Mouse (Mus musculus) Patski (cell line): ENCODE measurements at regions not wholly inside any gene's neighbourhood (a gene's known extent, or its start where the extent isn't known, plus 50 kb on each side); places are given as distances from the start of the nearest gene placed in this dataset.

Source experiments
- ATAC-seq: fragments of 100-300 bp; one replicate; pipeline ENCODE4 v1.8.0; 2021
- CTCF ChIA-PET: fragments of 350-600 bp; sonication (Branson Sonifier 250); formaldehyde crosslinking; loops from one replicate; lab custom pipeline; 2022; ENCODE audit warnings: inconsistent platforms; lab: Charles Lee
- POLR2A ChIA-PET: fragments of 350-600 bp; sonication (Branson Sonifier 250); formaldehyde crosslinking; loops from one replicate; lab custom pipeline; 2022; ENCODE audit warnings: antibody characterized with exemption, inconsistent platforms; lab: Charles Lee
- DNase-seq: peaks from one replicate; pipeline ENCODE4 v3.0.0-alpha.2; 2011; ENCODE audit warnings: low read depth, low spot score
- H3K27me3 ChIP-seq: fragments of 371-371 bp; one replicate; pipeline ENCODE4 v1.5.1; 2021
- CTCF ChIP-seq: fragments of 100-300 bp; IDR thresholded peaks from one replicate; pipeline ENCODE4 v1.5.1; 2021
- in situ Hi-C: fragments of 300-500 bp; cut with MboI; formaldehyde crosslinking; loops from 3 replicates; pipeline ENCODE4 v1.11.1; 2018; ENCODE audit warnings: low pct_unique_long_range_greater_than_20kb, mixed read lengths

DNA sequence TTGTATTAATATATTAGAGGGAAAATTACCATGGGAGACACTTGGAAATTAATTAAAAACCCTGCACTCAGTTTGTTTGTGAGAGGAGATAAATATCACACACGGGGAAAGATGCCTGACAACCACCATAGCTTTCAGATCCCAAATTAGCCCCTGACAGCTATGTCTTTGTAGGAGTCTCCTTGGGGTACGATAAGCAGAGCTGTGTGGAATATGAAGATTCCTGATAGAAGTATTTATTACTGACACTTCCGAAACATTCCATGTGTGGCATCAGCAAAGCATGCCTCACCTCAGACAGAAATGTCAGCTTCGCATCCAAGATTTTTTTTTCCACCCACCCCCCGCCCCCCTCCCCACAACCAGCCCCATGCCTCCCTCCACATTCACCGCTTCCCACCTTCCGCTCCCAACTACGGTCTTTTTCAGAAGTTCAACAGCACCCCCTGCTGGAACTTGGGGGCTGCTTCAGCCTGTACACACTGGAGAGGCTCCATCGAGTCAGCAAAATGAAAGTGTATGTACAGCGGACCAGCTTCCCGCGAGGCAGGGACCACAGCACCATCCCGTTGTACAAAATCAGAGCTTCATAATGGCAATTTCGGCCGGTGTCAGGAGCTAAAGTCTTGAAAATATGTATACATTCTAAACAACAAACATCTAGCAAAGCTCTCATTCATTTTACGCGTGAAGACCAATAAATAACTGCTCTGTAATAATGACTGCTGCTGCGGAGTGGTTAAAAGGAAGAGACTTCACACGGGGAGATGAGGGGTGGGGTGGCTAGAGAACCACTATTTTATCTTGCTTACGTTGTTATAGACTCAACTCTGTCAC, 66.7 kb downstream of the Rwdd3 start:
- peak; percentile 94 for ATAC-seq
- ChIA-PET POLR2A (no interaction called here), CTCF (interaction anchor here (0.6 to 2.4 kb wide), 9 partner anchors 9 to 330 kb away, joined by 3 to 9 read pairs (median 5); no protein-coding TSS in a partner anchor)
- H3K27me3 ChIP-seq, result peaks cover 9% of the 10 kb centered on the region
- in situ Hi-C loops, result no loop called here
- TF ChIP-seq CTCF, result peak; percentile 90
- peak; percentile 28 for DNase-seq

DNA sequence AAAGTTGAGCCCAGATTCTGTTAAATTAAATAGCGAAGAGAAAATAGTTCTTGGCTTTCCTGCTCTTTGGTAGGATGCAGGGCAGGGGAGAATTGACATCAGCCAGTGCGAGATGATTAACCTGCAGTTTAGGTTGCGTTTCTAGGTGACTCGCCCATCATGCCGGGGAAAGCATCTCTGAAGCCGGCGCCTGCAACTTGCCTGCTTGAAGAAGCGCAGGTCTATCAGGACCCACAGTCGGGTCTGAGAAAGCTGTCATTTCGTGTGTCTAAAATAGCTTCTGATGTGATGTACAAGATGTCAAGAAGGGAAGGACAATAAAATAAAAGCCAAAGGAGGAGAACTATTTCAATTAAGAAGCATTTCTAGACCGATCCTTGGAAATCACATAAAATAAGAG, 68.6 kb downstream of the Rwdd3 start:
- peaks cover 9% of the 10 kb centered on the region for H3K27me3 ChIP-seq
- CTCF ChIA-PET, result interaction anchor here (1.4 to 2.5 kb wide), 2 partner anchors 12 to 15 kb away, joined by 4 to 5 read pairs; no protein-coding TSS in a partner anchor
- ATAC-seq (no peak), DNase-seq (no peak)
- in situ Hi-C loops, result no loop called here
- POLR2A ChIA-PET, result no interaction called here
- TF ChIP-seq CTCF, result no peak

DNA sequence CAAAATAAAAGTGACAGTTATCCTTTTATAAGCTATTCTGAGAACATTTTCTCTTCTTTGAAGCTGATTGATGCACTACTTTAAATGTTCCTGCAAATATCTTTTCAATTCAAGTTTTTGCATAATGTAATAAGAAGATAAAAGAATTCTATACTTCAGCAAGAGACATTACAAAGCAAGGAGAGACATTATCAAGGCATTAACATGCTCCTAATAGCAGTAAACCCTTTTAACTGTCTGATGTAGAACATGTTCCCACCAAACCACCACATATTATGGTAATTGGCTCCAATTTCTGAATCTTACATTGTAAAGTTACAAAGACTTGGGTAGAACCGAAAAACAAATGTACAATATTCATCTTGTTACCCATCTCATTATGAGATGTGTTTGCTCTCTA, 69.4 kb downstream of the Rwdd3 start:
- TF ChIP-seq CTCF, result no peak
- no peak for DNase-seq
- in situ Hi-C loops, result no loop called here
- ChIA-PET CTCF (interaction anchor here (2.5 kb wide), 1 partner anchor 12 kb away, joined by 5 read pairs; no protein-coding TSS in a partner anchor), POLR2A (no interaction called here)
- H3K27me3 ChIP-seq, result peaks cover 9% of the 10 kb centered on the region
- no peak for ATAC-seq

DNA sequence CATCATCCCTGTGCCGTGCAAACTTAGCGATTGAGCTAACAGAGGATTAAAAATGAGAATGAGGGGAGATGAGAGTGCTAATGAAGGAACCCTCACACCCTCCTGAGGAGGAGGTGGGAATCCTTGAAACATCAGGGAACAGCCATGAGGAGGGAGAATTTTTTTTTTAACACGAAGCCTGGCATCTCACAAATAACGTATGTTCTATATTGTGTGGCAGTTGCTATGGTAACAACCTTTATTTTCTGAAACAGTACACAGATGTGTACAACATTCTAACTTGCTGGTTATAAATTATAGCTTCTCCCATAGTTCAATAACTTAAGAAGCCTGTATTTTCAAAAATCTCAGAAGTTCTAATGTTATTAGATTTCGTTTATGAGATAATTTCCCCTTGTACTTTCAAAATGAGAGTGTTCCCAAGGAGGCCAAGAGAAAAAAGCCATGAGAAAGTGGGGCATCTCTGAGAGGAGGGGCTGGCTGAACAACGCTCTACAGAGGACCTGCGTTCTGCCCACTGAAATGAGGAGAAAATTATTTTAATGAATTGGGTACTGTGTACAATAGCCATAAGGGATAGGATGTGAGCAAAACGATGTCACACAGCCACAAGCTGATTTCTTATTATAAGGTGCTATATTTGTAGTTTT, 71.2 kb downstream of the Rwdd3 start:
- ChIA-PET POLR2A (no interaction called here), CTCF (no interaction called here)
- TF ChIP-seq CTCF, result no peak
- H3K27me3 ChIP-seq, result peaks cover 9% of the 10 kb centered on the region
- ATAC-seq, result no peak
- in situ Hi-C loops, result no loop called here
- DNase-seq, result no peak

DNA sequence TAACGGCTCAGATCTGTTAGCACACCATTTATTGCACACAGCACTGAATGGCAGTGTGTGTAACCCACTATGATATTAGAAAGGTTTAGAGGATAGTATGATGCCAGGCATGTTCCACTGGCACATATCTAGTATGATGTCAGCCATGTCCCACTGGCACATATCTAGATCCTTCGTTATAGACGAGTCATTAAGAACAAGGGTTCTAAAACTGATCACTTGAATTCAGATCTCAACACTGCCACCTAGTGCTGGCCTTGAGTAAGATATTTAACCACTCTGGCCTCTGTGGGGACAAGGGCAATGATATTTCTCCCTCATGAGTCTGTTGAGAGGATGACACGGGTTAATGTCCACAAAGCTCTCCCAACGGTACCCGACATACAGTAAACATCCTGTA, 78.0 kb downstream of the Rwdd3 start:
- POLR2A ChIA-PET, result no interaction called here
- TF ChIP-seq CTCF, result peak; percentile 70
- peak; percentile 4 for DNase-seq
- CTCF ChIA-PET, result interaction anchor here (1.1 to 1.7 kb wide), 2 partner anchors 11 to 16 kb away, joined by 5 to 7 read pairs; no protein-coding TSS in a partner anchor
- no peak for ATAC-seq
- in situ Hi-C loops, result no loop called here
- peaks cover 13% of the 10 kb centered on the region for H3K27me3 ChIP-seq

DNA sequence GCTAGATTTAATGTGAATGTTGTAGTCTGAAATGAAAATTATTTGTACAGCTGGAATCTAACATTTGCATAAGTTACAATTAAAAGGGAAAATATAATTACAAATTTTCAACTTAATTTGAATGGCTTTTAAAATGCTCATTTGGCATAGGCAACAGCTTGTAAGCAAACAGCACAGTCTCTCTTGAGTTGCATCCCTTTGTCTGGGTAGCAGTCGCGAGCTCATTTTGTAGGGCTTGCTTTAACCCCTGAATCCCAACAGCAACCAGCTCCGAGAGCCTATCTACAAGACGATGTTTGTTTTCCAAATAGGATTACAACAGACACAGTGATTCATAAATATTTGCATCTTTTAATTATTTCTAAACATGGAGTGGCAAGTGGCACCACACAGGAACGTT, 82.8 kb downstream of the Rwdd3 start:
- ChIA-PET POLR2A (no interaction called here), CTCF (interaction anchor here (1.7 kb wide), 1 partner anchor 15 kb away, joined by 4 read pairs; no protein-coding TSS in a partner anchor)
- no peak for TF ChIP-seq CTCF
- in situ Hi-C loops, result no loop called here
- ATAC-seq, result no peak
- peaks cover 13% of the 10 kb centered on the region for H3K27me3 ChIP-seq
- no peak for DNase-seq

DNA sequence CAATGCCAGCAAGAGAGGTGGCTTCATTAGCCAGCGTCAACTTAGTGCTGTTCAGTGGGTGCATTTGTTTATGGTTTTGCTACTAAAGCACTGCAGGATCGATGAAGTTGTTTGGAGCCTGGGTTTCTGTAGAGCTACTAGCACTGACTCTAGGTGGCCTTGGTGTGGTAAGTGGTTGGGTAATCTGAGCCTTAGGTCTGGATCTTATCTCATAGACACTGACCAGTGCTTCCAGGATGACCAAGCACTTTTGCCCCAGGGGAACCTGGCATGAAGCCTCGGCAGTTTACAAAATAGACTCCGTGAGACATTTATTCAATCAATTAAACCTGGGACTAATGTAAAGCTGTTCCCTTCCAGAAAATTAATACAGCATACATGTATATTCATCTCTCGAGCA, 102.8 kb downstream of the Rwdd3 start:
- ATAC-seq, result no peak
- CTCF ChIA-PET, result no interaction called here
- no peak for TF ChIP-seq CTCF
- no peaks in the 10 kb centered on the region for H3K27me3 ChIP-seq
- POLR2A ChIA-PET, result no interaction called here
- DNase-seq, result no peak
- in situ Hi-C loops, result no loop called here

DNA sequence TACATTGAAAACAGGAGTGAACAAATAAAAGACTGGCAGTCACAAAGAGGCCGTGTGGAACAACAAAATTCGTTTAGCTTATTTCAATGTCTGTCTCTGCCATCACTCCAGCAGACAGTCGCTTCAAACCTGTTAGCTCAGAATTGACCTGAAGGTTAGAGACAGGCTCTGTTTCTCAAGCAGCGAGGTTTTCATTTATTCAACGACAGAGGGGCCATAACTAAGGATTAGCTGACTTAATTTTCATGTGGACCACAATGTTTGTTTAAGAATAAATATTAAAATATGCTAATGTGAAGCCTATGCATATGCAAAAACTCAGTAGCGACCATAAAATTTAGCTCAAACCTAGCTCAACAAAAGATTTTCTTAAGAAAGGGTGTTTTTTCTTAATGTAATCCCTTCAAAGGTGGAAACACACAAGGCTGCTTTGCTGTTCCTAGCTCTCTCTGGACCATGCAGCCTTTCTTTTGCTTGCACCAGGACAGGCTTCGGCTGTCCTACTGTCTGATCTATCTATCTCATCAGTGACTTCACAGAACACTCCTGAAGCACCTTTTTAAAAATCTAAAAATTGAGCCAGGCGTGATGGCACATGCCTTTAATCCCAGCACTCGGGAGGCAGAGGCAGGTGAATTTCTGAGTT, 135.5 kb downstream of the Rwdd3 start:
- CTCF ChIA-PET, result no interaction called here
- in situ Hi-C loops, result no loop called here
- no peak for ATAC-seq

DNA sequence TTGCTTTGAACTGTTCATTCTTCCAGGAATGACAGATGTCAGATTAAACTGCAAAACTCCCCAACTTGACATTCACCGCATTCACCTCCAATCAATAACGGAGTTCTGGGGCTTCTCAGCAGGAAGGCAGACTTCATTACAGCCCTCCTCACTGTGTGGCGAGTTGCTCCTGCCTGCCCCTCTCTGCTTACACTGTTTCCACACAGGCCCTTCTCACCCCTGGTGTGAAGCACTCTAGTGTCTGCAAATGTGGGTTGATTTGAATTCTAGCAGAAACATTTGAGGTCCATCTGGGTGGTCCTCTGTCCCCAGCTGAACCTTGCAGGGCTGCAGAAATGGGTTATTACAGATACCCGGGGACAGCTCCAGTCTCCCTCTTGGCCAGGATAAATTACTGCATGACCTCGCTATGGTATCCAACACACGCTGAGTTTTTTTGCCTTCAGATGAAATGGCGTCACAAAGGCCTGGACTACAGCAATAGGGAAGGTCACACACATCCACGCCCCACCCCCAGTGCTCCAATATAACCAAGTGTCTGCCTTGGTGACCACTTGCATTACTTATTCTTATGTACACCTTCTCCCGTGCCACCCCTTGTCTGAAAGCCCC, 145.8 kb downstream of the Rwdd3 start:
- POLR2A ChIA-PET, result interaction anchor here (0.7 kb wide), 1 partner anchor 114 kb away, joined by 3 read pairs; no protein-coding TSS in a partner anchor
- H3K27me3 ChIP-seq, result no peaks in the 10 kb centered on the region
- no peak for ATAC-seq
- no peak for TF ChIP-seq CTCF
- CTCF ChIA-PET, result interaction anchor here (1.4 kb wide), 1 partner anchor 13 kb away, joined by 3 read pairs; no protein-coding TSS in a partner anchor
- no peak for DNase-seq
- in situ Hi-C loops, result no loop called here

More for the DNA sequence above, 135.5 kb downstream of the Rwdd3 start:
- peaks cover 6% of the 10 kb centered on the region for H3K27me3 ChIP-seq
- no peak for TF ChIP-seq CTCF
- DNase-seq, result no peak
- POLR2A ChIA-PET, result no interaction called here

DNA sequence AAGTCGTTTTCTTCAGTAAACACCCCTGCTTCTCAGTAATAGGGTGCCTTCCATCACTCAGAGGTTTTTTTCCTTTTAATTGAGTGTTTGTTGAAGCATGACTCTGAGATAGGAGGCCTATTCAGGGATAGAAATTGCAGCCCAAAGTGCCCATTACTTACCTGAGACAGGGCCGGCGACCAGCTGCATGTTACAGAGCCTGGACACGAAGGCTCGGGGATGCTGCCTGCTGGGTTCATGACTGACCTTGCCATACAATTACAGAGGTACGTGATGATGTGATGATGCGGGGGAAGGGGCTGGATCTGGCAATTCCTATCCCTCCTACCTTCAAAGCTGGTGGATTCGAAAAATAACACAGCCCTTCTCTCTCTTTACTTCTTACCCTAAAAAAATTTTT, 146.7 kb downstream of the Rwdd3 start:
- DNase-seq (no peak), ATAC-seq (no peak)
- no peaks in the 10 kb centered on the region for H3K27me3 ChIP-seq
- CTCF ChIA-PET, result interaction anchor here (1.4 kb wide), 1 partner anchor 12 kb away, joined by 3 read pairs; no protein-coding TSS in a partner anchor
- in situ Hi-C loops, result no loop called here
- POLR2A ChIA-PET, result interaction anchor here (0.7 kb wide), 1 partner anchor 115 kb away, joined by 3 read pairs; no protein-coding TSS in a partner anchor
- no peak for TF ChIP-seq CTCF
